Mouse (Mus musculus): ENCODE measurements at regions not wholly inside any gene's neighbourhood (a gene's known extent, or its start where the extent isn't known, plus 50 kb on each side); places are given as distances from the start of the nearest gene placed in this dataset.

DNA sequence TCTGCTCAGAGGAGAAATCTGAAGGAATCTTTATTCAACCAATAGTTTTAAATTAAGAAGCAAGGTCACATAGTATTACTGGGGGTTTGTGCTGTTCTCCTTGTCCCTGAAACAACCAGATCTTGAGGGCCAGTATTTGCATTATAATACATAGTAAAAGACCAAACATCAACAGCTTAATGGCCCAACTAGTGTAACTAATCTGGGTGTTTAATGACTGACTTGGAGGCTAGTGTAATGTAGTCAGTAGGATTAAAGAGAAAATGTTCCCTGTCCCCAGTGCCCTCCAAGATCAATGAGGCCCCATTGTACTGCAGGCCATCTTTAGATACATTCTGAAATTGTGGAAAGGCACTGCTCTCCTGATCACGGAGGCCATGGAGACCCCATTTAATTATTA is 768.2 kb upstream of the Steap1 start:
- no peak for ATAC-seq (replicated peaks)
- Histone ChIP-seq H3K9me3 (no peaks in the 10 kb centered on the region), H3K4me2 (replicated peaks) (no peak overlapping the region), H3K4me1 (no peaks in the 10 kb centered on the region), H3K36me3 (no peaks in the 10 kb centered on the region), H3K4me3 (no peak overlapping the region), H3K27ac (replicated peaks) (no peak overlapping the region), H3K9ac (replicated peaks) (no peak overlapping the region), H3K27me3 (no peaks in the 10 kb centered on the region)
- 50% methylated on average over 1 of the region's 1 CpGs for WGBS

DNA sequence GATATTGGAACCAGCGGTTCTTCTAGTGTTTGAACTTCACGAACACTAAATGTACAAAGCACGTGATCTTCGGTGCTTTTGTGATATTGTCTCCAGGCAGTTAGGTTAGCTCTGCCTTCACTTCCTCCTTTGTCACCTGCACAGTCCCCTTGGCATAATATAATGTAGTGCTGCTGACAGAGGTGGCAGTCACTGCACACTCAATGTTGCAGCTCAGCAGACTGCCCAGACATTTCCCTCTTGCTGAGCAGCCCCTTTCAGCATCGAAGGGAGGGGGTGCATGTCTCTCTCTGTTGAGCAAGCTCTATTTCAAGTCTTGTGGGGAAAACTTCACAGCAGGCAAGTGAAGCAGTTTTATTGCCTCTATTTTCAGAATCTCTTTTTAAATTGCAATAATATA is 731.7 kb upstream of the Steap1 start:
- Histone ChIP-seq H3K4me2 (replicated peaks) (no peak overlapping the region), H3K4me3 (no peak overlapping the region), H3K9ac (replicated peaks) (no peak overlapping the region), H3K36me3 (no peaks in the 10 kb centered on the region), H3K27me3 (no peaks in the 10 kb centered on the region), H3K4me1 (no peaks in the 10 kb centered on the region), H3K27ac (replicated peaks) (no peak overlapping the region), H3K9me3 (no peaks in the 10 kb centered on the region)
- 0 out of 2 replicates have a peak, but pooled peaks have one; percentile 46 for ATAC-seq (replicated peaks)
- 74% methylated on average over 5 of the region's 5 CpGs for WGBS

Measured in forebrain, embryonic 15.5 days (tissue).